Mouse (Mus musculus) lung, postnatal 0 days (tissue): ENCODE measurements around the gene Olfr791. TPM values are rescaled to one million over a fixed set of nuclear protein-coding genes. Genes with fewer than 3 reads are reported as not detected.

Experiments used
- ATAC-seq: fragments of 200-750 bp; cut with Nextera tagmentation; 2 replicates; pipeline ENCODE4 v1.8.0; 2017; ENCODE audit warnings: moderate library complexity
- DNase-seq: peaks from one replicate; pipeline ENCODE4 v3.0.0-alpha.2; 2016; ENCODE audit warnings: low spot score
- H3K27ac ChIP-seq: fragments of 300-500 bp; sonication (generic); 2 replicates; pipeline ENCODE4 v1.5.1; 2014; ENCODE audit warnings: antibody characterized with exemption, mild to moderate bottlenecking, low read length, mixed read lengths
- H3K27me3 ChIP-seq: fragments of 300-500 bp; sonication (generic); replicated peaks from 2 replicates; pipeline ENCODE4 v1.6.1; 2014; ENCODE audit warnings: low read length, mixed read lengths; ENCODE audit not compliant: insufficient read depth
- H3K36me3 ChIP-seq: fragments of 300-500 bp; sonication (generic); 2 replicates; pipeline ENCODE4 v1.6.1; 2014; ENCODE audit warnings: low read length, mixed read lengths; ENCODE audit not compliant: insufficient read depth
- H3K4me1 ChIP-seq: fragments of 300-500 bp; sonication (generic); 2 replicates; pipeline ENCODE4 v1.6.1; 2014; ENCODE audit warnings: antibody characterized with exemption, low read depth, low read length, mixed read lengths; ENCODE audit not compliant: insufficient read depth
- H3K4me2 ChIP-seq: fragments of 300-500 bp; sonication (generic); replicated peaks from 2 replicates; pipeline ENCODE4 v1.6.1; 2014; ENCODE audit warnings: low read depth, mild to moderate bottlenecking, low read length, moderate library complexity, mixed read lengths
- H3K4me3 ChIP-seq: fragments of 300-500 bp; sonication (generic); 2 replicates; pipeline ENCODE4 v1.5.1; 2014; ENCODE audit warnings: low read depth, low read length
- H3K9ac ChIP-seq: fragments of 300-500 bp; sonication (generic); replicated peaks from 2 replicates; pipeline ENCODE4 v1.6.1; 2014; ENCODE audit warnings: low read depth, mild to moderate bottlenecking
- H3K9me3 ChIP-seq: fragments of 300-500 bp; sonication (generic); 2 replicates; pipeline ENCODE4 v1.6.1; 2016; ENCODE audit warnings: low read length, mixed read lengths
- CTCF ChIP-seq: IDR thresholded peaks from 2 replicates; pipeline ENCODE4 v1.5.1; 2016; ENCODE audit warnings: antibody characterized with exemption, mild to moderate bottlenecking
- EP300 ChIP-seq: IDR thresholded peaks from 2 replicates; pipeline ENCODE4 v1.6.1; 2016; ENCODE audit warnings: antibody characterized with exemption, mild to moderate bottlenecking, control low read depth
- WGBS: fragments of 180-500 bp; shearing (Covaris S2); extraction: QIAGEN DNeasy Blood & Tissue Kit; methylation state at CpG from one replicate; pipeline ENCODE4 v1.1.7; 2014; 5-methylcytosine and 5-hydroxymethylcytosine counted together
- polyA plus RNA-seq: library from polyadenylated mRNA; unstranded; fragments of >200 nt; fragmentation: Nextera tagmentation; extraction: Ambion mirVana; gene quantifications from 2 replicates; pipeline ENCODE4 v1.2.1, GENCODE M21; 2015

The Olfr791 gene
- not detected in 2 replicates for polyA plus RNA-seq

DNA sequence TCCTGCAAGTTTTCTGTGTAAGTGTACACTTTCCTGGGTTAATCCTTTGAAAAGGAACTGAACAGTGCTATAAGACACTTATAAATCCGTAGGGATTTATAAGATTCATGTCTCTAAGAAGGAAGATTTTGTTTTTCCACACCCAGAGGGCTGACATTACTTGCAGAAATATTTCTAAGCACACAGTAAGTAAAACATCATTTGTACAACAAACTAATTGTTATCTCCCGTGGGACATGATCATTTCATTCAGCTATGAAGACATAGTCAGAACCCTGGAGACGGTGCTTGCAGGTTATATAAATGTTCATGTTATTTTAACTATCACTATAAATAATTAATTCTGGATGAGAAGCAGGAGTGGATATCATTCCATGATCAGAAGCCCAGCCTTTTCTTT is at the start of gene Olfr791:
TSS of gene Olfr791 (plus strand) at position 301 of the 400 bp plus-strand sequence.
- Histone ChIP-seq H3K9me3 (no peaks in the 10 kb centered on the region), H3K9ac (no peak within 1 kb of the TSS), H3K4me2 (no peak within 1 kb of the TSS), H3K27me3 (no peaks in the 10 kb centered on the region), H3K27ac (no peak within 1 kb of the TSS), H3K36me3 (no peaks in the 10 kb centered on the region), H3K4me1 (no peaks in the 10 kb centered on the region), H3K4me3 (no peak within 1 kb of the TSS)
- no peak for DNase-seq
- 62% methylated on average over 3 of the region's 3 CpGs for WGBS
- no peak for ATAC-seq
- TF ChIP-seq CTCF: no peak
- no peak for TF ChIP-seq EP300

DNA sequence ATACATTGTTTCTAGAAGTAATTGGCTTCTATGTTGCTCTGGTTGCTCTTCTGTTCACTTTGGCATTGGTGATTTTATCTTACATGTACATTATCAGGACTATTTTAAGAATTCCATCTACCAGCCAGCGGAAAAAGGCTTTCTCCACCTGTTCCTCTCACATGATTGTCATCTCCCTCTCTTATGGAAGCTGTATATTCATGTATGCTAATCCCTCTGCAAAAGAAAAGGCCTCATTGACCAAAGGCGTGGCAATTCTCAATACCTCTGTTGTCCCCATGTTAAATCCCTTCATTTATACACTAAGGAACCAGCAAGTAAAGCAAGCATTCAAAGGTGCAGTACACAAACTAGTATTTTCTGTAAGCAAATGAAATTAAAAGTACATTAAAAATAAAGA is 48.3 kb upstream of the Olfr791 start:
- DNase-seq (no peak), ATAC-seq (no peak)
- Histone ChIP-seq H3K27me3 (no peaks in the 10 kb centered on the region), H3K9ac (no peak overlapping the region), H3K4me1 (no peaks in the 10 kb centered on the region), H3K4me3 (no peak overlapping the region), H3K9me3 (no peaks in the 10 kb centered on the region), H3K4me2 (no peak overlapping the region), H3K36me3 (no peaks in the 10 kb centered on the region), H3K27ac (no peak overlapping the region)
- 58% methylated on average over 2 of the region's 2 CpGs for WGBS
- TF ChIP-seq CTCF (no peak), EP300 (no peak)

DNA sequence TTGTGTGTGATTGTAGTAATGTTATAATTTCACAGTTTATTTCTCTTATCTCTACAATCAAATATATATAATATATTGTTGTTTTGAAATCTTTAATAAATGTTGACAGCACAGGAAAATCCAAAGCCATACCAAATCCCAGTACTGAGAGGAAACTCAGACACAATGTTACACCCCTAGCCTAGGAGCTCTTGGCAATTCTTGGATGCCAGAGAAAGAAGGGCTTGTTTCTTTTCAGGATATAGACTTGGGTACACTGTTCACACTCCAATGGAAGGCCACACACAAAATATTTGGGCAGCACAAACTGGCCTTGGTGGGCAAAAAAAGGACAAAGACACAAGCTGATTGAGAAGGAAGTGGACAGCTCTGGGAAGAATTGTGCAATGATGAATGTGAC is 47.9 kb upstream of the Olfr791 start:
- Histone ChIP-seq H3K36me3 (no peaks in the 10 kb centered on the region), H3K27me3 (no peaks in the 10 kb centered on the region), H3K9ac (no peak overlapping the region), H3K27ac (no peak overlapping the region), H3K4me2 (no peak overlapping the region), H3K4me1 (no peaks in the 10 kb centered on the region), H3K9me3 (no peaks in the 10 kb centered on the region), H3K4me3 (no peak overlapping the region)
- no peak for TF ChIP-seq CTCF
- TF ChIP-seq EP300: no peak
- DNase-seq: no peak
- no peak for ATAC-seq

DNA sequence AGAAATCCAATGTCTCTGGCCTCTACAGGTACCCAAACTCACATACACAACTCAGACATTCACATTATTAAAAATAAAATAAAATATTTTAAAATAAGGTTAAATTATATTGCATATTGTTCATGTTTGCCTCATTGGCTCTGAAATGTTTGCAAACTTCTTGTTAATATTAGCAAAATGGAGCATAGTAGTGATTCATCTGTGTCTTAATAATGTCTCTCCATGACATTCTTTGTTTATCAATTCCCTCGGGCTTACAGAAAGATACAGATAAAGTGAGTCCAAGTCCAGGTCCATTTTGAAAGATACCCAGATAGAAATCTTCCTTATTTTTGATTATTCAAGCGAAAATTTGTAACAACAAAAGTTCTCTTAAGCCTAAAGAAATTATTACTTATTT is 37.1 kb upstream of the Olfr791 start, which contains the start of gene Olfr789:
TSS of gene Olfr789 (plus strand) at position 301 of the 400 bp plus-strand sequence.
- DNase-seq: no peak
- Histone ChIP-seq H3K4me2 (no peak within 1 kb of the TSS), H3K36me3 (no peaks in the 10 kb centered on the region), H3K27me3 (no peaks in the 10 kb centered on the region), H3K4me1 (no peaks in the 10 kb centered on the region), H3K4me3 (no peak within 1 kb of the TSS), H3K9me3 (no peaks in the 10 kb centered on the region), H3K27ac (no peak within 1 kb of the TSS), H3K9ac (no peak within 1 kb of the TSS)
- TF ChIP-seq CTCF (no peak), EP300 (no peak)
- ATAC-seq: no peak
- WGBS: 36% methylated on average over 2 of the region's 2 CpGs

DNA sequence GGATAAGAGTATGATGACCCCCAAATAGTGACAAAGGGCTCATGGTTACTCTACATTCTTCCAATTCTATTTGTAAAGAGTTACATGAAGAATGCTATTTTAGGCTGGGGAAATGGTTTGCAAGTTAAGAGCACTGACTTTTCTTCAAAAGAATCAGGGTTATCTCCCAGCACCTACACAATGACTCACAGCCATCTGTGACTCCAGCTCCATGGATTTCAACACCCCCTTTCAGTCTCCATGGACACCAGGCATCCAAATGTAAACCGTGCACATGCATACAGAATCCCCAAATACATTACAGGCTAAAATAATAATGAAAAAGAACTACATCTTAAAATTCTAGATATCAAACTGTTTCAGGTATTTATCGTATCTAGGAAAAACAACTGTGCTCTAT is 31.5 kb upstream of the Olfr791 start:
- TF ChIP-seq EP300 (no peak), CTCF (no peak)
- ATAC-seq: no peak
- 72% methylated on average over 2 of the region's 2 CpGs for WGBS
- no peak for DNase-seq
- Histone ChIP-seq H3K27me3 (no peaks in the 10 kb centered on the region), H3K4me2 (no peak overlapping the region), H3K9me3 (no peaks in the 10 kb centered on the region), H3K36me3 (no peaks in the 10 kb centered on the region), H3K4me1 (no peaks in the 10 kb centered on the region), H3K4me3 (no peak overlapping the region), H3K9ac (no peak overlapping the region), H3K27ac (no peak overlapping the region)

DNA sequence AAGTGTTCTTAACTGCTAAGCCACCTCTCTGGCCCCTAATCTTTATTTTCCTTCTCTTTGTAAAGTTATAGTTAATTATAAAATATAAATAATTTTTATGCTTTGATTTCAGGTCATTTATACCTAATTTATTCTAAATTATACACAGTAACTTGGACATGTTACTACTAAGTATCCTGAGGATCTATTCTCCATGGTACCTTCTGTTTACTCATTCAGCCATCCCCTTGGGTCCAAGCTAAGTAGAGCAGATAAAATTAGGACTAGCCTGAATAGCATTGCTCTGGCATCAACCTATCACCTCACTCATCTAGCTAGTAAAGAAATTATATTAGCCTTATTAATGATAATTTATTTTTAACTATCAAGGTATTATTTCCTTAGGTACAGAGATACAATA is 23.4 kb upstream of the Olfr791 start, which contains the start of gene Olfr790:
TSS of gene Olfr790 (plus strand) at position 301 of the 400 bp plus-strand sequence.
- H3K4me3 ChIP-seq: no peak within 1 kb of the TSS
- DNase-seq (no peak), ATAC-seq (no peak)
- H3K27me3 ChIP-seq: no peaks in the 10 kb centered on the region
- TF ChIP-seq EP300 (no peak), CTCF (no peak)
- H3K27ac ChIP-seq: no peak within 1 kb of the TSS
- H3K4me2 ChIP-seq: no peak within 1 kb of the TSS
- no peaks in the 10 kb centered on the region for H3K36me3 ChIP-seq
- no peak within 1 kb of the TSS for H3K9ac ChIP-seq
- H3K4me1 ChIP-seq: no peaks in the 10 kb centered on the region
- H3K9me3 ChIP-seq: no peaks in the 10 kb centered on the region

DNA sequence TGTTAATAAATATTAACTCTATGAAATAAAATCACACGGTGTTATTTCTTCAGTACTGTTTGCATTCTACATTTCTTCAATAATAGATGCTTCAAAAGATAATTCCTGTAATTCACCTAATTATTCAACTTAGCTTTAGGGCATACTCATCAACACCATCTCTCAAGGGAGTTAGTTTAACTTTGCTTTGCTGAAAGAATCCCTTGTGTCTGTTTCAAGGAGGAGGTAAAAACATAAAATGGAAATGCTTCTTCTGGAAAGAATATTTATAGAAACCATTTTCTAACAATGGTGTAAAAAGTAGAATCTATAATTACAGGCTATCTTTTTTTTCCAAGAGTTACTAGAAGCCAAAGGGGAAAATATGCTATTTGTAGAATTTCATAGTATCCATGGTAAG is 17.3 kb downstream of the Olfr791 start, which contains the start of gene Olfr792:
TSS of gene Olfr792 (plus strand) at position 301 of the 400 bp plus-strand sequence.
- Histone ChIP-seq H3K9ac (no peak within 1 kb of the TSS), H3K27me3 (no peaks in the 10 kb centered on the region), H3K9me3 (no peaks in the 10 kb centered on the region), H3K4me1 (no peaks in the 10 kb centered on the region), H3K27ac (no peak within 1 kb of the TSS), H3K36me3 (no peaks in the 10 kb centered on the region), H3K4me2 (no peak within 1 kb of the TSS), H3K4me3 (no peak within 1 kb of the TSS)
- WGBS: 76% methylated on average over 1 of the region's 1 CpGs
- ATAC-seq (no peak), DNase-seq (no peak)
- TF ChIP-seq EP300: no peak
